Mouse (Mus musculus): Measurements from ENCODE around the gene P2ry13.

- TF ChIP-seq POLR2A (IDR thresholded peaks at IDR 0.05; ENCODE audit: insufficient read depth, low read depth, low read length) (no peak), CTCF (IDR thresholded peaks at IDR 0.05) (0 out of 2 replicates have a peak, but pooled peaks have one; percentile 11), EP300 (IDR thresholded peaks at IDR 0.05; ENCODE audit: insufficient read depth, low read depth, low read length) (no peak)
Observed at GRCm38 (mm10) chr3:59169215-59169614, 41.5 kb downstream of the P2ry13 start.

Data from heart, adult 2 months (tissue).